Mouse (Mus musculus): ENCODE data around the gene Gm17175. TPM values are rescaled to one million over a fixed set of nuclear protein-coding genes. Genes with fewer than 3 reads are reported as not detected.
"Not testable (repeated sequence)": the region's sequence is repeated elsewhere in the genome, so short reads cannot be mapped to it uniquely, and the experiment has no call there.

Gm17175 gene
- polyA plus RNA-seq (2016; fragmentation: Nextera tagmentation; extraction: Ambion mirVana), result not detected in 2 replicates

DNA sequence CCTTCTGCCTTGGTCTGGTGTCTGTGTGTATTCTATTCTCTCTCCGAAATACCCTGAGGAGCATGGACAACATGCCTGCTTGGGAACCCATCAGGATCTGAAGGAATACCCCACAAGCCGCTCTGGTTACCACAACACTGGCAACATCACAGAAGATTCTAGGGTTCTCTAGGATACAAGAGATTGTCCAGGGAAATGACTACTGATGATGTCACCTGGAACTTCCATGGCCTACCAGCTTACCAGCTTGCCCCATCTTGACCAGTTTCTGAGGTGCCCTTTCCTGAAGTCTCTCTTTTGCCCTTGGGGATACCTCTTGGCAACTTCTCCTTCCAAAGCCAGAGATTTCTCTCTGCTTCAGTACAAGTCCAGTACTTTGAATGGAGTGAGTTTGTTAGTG lies at the start of gene Gm17175:
Gm17175 (minus strand) TSS at position 101 of the 400 bp plus-strand sequence.
- H3K4me3 ChIP-seq (replicated peaks); H3K36me3 ChIP-seq; H3K4me1 ChIP-seq (replicated peaks); H3K27me3 ChIP-seq; H3K9me3 ChIP-seq; H3K9ac ChIP-seq (replicated peaks); H3K27ac ChIP-seq; H3K4me2 ChIP-seq; ATAC-seq (ENCODE audit: insufficient number of reproducible peaks, insufficient read depth, low FRiP score, low TSS enrichment, low read depth): not testable (repeated sequence)
- WGBS, result 96% methylated on average over 2 of the region's 2 CpGs

DNA sequence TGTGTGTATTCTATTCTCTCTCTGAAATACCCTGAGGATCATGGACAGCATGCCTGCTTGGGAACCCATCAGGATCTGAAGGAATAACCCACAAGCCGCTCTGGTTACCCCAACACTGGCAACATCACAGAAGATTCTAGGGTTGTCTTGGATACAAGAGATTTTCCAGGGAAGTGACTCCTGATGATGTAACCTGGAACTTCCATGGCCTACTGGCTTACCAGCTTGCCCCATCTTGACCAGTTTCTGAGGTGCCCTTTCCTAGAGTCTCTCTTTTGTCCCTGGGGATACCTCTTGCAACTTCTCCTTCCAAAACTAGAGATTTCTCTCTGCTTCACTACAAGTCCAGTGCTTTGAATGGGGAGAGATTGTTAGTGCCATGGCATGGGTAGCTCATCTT lies 37.3 kb upstream of the Gm17175 start, which contains the start of gene Gm17078:
Gm17078 (minus strand) TSS at position 101 of the 400 bp plus-strand sequence.
- H3K9ac ChIP-seq (replicated peaks), result no peak within 1 kb of the TSS
- no peak within 1 kb of the TSS for H3K4me2 ChIP-seq
- H3K4me3 ChIP-seq (replicated peaks), result no peak within 1 kb of the TSS
- H3K27me3 ChIP-seq, result no peaks in the 10 kb centered on the region
- no peaks in the 10 kb centered on the region for H3K9me3 ChIP-seq
- ATAC-seq (ENCODE audit: insufficient number of reproducible peaks, insufficient read depth, low FRiP score, low TSS enrichment, low read depth), result no peak
- H3K4me1 ChIP-seq (replicated peaks), result no peaks in the 10 kb centered on the region
- H3K27ac ChIP-seq, result no peak within 1 kb of the TSS
- H3K36me3 ChIP-seq, result no peaks in the 10 kb centered on the region
- 84% methylated on average over 1 of the region's 1 CpGs for WGBS

DNA sequence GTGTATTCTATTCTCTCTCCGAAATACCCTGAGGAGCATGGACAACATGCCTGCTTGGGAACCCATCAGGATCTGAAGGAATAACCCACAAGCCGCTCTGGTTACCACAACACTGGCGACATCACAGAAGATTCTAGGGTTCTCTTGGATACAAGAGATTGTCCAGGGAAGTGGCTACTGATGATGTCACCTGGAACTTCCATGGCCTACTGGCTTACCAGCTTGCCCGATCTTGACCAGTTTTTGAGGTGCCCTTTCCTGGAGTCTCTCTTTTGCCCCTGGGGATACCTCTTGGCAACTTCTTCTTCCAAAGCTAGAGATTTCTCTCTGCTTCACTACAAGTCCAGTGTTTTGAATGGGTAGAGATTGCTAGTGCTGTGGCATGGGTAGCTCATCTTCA lies 18.2 kb upstream of the Gm17175 start, which contains the start of gene Gm17174:
Gm17174 (minus strand) TSS at position 101 of the 400 bp plus-strand sequence.
- H3K9ac ChIP-seq (replicated peaks), result not testable (repeated sequence)
- 96% methylated on average over 4 of the region's 4 CpGs for WGBS

GRCm38 (mm10) chr14:51552490-51552889 lies 21.4 kb downstream of the Gm17175 start, which contains the start of gene Gm5622:
Gene Gm5622, plus strand, starts transcription at chr14:51552790.
- Histone ChIP-seq H3K27ac (no peak within 1 kb of the TSS), H3K4me1 (replicated peaks) (no peaks in the 10 kb centered on the region), H3K4me3 (replicated peaks) (no peak within 1 kb of the TSS), H3K9ac (replicated peaks) (no peak within 1 kb of the TSS), H3K27me3 (no peaks in the 10 kb centered on the region), H3K4me2 (no peak within 1 kb of the TSS), H3K9me3 (no peaks in the 10 kb centered on the region), H3K36me3 (no peaks in the 10 kb centered on the region)
- ATAC-seq (ENCODE audit: insufficient number of reproducible peaks, insufficient read depth, low FRiP score, low TSS enrichment, low read depth), result no peak
- WGBS, result 93% methylated on average over 4 of the region's 4 CpGs

More for the DNA sequence above, 18.2 kb upstream of the Gm17175 start, which contains the start of gene Gm17174:
- H3K4me1 ChIP-seq (replicated peaks); H3K9me3 ChIP-seq; H3K36me3 ChIP-seq; H3K27me3 ChIP-seq; H3K27ac ChIP-seq; H3K4me3 ChIP-seq (replicated peaks); H3K4me2 ChIP-seq; ATAC-seq (ENCODE audit: insufficient number of reproducible peaks, insufficient read depth, low FRiP score, low TSS enrichment, low read depth): not testable (repeated sequence)

Other genes with a start within 250 kb of the Gm17175 start
- gene Gm7247, start 212.3 kb downstream of the Gm17175 start, polyA plus RNA-seq (2016; fragmentation: Nextera tagmentation; extraction: Ambion mirVana), result not detected in 2 replicates
- not detected in 2 replicates for gene Vmn2r88, start 163.2 kb downstream of the Gm17175 start, polyA plus RNA-seq (2016; fragmentation: Nextera tagmentation; extraction: Ambion mirVana)
- gene Vmn2r89, start 122.2 kb downstream of the Gm17175 start, polyA plus RNA-seq (2016; fragmentation: Nextera tagmentation; extraction: Ambion mirVana), result not detected in 2 replicates
- not detected in 2 replicates for gene Gm5622, start 21.3 kb downstream of the Gm17175 start, polyA plus RNA-seq (2016; fragmentation: Nextera tagmentation; extraction: Ambion mirVana)
- gene Gm17174, start 18.1 kb upstream of the Gm17175 start, polyA plus RNA-seq (2016; fragmentation: Nextera tagmentation; extraction: Ambion mirVana), result not detected in 2 replicates
- not detected in 2 replicates for gene Gm17078, start 37.2 kb upstream of the Gm17175 start, polyA plus RNA-seq (2016; fragmentation: Nextera tagmentation; extraction: Ambion mirVana)
- not detected in 2 replicates for gene Gm4181, start 61.6 kb upstream of the Gm17175 start, polyA plus RNA-seq (2016; fragmentation: Nextera tagmentation; extraction: Ambion mirVana)
- gene Gm17079, start 121.4 kb upstream of the Gm17175 start, polyA plus RNA-seq (2016; fragmentation: Nextera tagmentation; extraction: Ambion mirVana), result not detected in 2 replicates
- gene Gm5800, start 143.1 kb upstream of the Gm17175 start, polyA plus RNA-seq (2016; fragmentation: Nextera tagmentation; extraction: Ambion mirVana), result not detected in 2 replicates
- not detected in 2 replicates for gene Ang4, start 199.5 kb upstream of the Gm17175 start, polyA plus RNA-seq (2016; fragmentation: Nextera tagmentation; extraction: Ambion mirVana)
- not detected in 2 replicates for gene AY358078, start 226.0 kb upstream of the Gm17175 start, polyA plus RNA-seq (2016; fragmentation: Nextera tagmentation; extraction: Ambion mirVana)

All from limb, embryonic 12.5 days (tissue).